Mouse (Mus musculus) forebrain, embryonic 14.5 days (tissue): Measurements from ENCODE around the gene Rps15. TPM values are rescaled to one million over a fixed set of nuclear protein-coding genes. Genes with fewer than 3 reads are reported as not detected.
A peak's percentile ranks its signal among the peaks of the same experiment; 100 is the strongest.

Experiments
- ATAC-seq: fragments of 200-750 bp; cut with Nextera tagmentation; 2 replicates; pipeline ENCODE4 v1.8.0; 2017; ENCODE audit warnings: mild to moderate bottlenecking, moderate library complexity
- DNase-seq: peaks from one replicate; pipeline ENCODE4 v3.0.0-alpha.2; 2015; ENCODE audit warnings: low spot score
- H3K27ac ChIP-seq: fragments of 300-500 bp; sonication (generic); 2 replicates; pipeline ENCODE4 v1.5.1; 2014; ENCODE audit warnings: low read depth, mild to moderate bottlenecking, control low read depth, low read length, moderate library complexity
- H3K27me3 ChIP-seq: fragments of 300-500 bp; sonication (generic); replicated peaks from 2 replicates; pipeline ENCODE4 v1.6.1; 2014; ENCODE audit warnings: low read length, control low read depth, mixed read lengths; ENCODE audit not compliant: control insufficient read depth, insufficient read depth
- H3K36me3 ChIP-seq: fragments of 300-500 bp; sonication (generic); 2 replicates; pipeline ENCODE4 v1.6.1; 2014; ENCODE audit warnings: low read length, control low read depth; ENCODE audit not compliant: control insufficient read depth, insufficient read depth
- H3K4me1 ChIP-seq: fragments of 300-500 bp; sonication (generic); 2 replicates; pipeline ENCODE4 v1.6.1; 2014; ENCODE audit warnings: antibody characterized with exemption, low read length, control low read depth; ENCODE audit not compliant: control insufficient read depth, insufficient read depth
- H3K4me2 ChIP-seq: fragments of 300-500 bp; sonication (generic); 2 replicates; pipeline ENCODE4 v1.6.1; 2014; ENCODE audit warnings: mild to moderate bottlenecking, control low read depth, low read length
- H3K4me3 ChIP-seq: fragments of 300-500 bp; sonication (generic); 2 replicates; pipeline ENCODE4 v1.5.1; 2014; ENCODE audit warnings: low read depth, low read length, control low read depth
- H3K9ac ChIP-seq: fragments of 300-500 bp; sonication (generic); 2 replicates; pipeline ENCODE4 v1.6.1; 2014; ENCODE audit warnings: mild to moderate bottlenecking, low read length, control low read depth, moderate library complexity
- H3K9me3 ChIP-seq: fragments of 300-500 bp; sonication (generic); replicated peaks from 2 replicates; pipeline ENCODE4 v1.6.1; 2016; ENCODE audit warnings: low read length, control low read depth, mixed read lengths; ENCODE audit not compliant: control insufficient read depth
- WGBS: fragments of 180-500 bp; shearing (Covaris S2); extraction: QIAGEN DNeasy Blood & Tissue Kit; methylation state at CpG from one replicate; pipeline ENCODE4 v1.1.7; 2014; 5-methylcytosine and 5-hydroxymethylcytosine counted together
- polyA plus RNA-seq: library from polyadenylated mRNA; unstranded; fragments of >200 nt; fragmentation: Nextera tagmentation; extraction: Ambion mirVana; gene quantifications from 2 replicates; pipeline ENCODE4 v1.2.1, GENCODE M21; 2014

Rps15 gene
- polyA plus RNA-seq, 1 experiment from 2014 or later, result 922 TPM

DNA sequence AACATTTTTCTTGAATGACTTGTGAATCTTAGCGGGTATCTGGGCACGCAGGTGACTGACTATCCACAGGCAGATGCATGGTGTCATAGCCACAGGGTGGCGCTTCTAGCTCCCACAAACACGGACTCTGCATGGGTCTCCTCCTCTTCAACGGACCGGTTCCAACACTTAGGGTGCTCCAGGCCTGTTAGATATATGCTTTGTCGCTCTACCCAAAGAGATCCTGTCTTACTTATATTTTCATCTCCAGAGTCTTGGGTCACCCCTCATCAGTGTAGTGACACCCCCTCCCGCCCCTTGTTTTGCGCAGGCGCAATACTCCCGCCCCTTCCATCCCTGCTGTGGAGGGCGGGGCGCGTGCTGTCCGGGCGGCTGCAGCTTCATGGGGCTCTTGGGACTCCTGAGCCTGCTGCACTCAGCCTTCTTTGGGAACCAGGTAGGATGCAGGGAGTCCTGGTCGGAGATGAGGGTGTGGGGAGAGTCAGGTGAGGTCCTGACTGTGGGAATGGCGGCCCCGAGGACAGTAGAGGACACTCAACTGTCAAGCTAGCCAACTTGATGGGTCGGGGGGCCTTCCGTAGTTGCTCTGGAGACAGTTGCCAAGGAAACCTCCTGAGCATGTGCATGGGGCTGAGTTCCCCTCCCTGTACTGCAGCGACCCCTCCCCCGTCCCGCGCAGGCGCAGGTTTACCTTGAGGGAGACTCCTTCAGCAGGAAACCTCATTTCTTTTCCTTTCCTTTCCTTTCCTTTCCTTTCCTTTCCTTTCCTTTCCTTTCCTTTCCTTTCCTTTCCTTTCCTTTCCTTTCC lies 3.6 kb downstream of the Rps15 start, which contains the start of gene Apc2:
Gene Apc2 (plus strand): TSS at position 360 of the 808 bp plus-strand sequence.
- Histone ChIP-seq H3K4me1 (peaks cover 35% of the 10 kb centered on the region), H3K4me3 (peak within 1 kb of the TSS; percentile 35), H3K9ac (peak within 1 kb of the TSS; percentile 62), H3K4me2 (peak within 1 kb of the TSS; percentile 57), H3K27ac (peak within 1 kb of the TSS; percentile 89), H3K36me3 (peaks cover 21% of the 10 kb centered on the region), H3K9me3 (no peaks in the 10 kb centered on the region), H3K27me3 (no peaks in the 10 kb centered on the region)
- peak; percentile 95 for DNase-seq
- under 1% methylated on average over 26 of the region's 26 CpGs for WGBS
- ATAC-seq, result peak; percentile 56

DNA sequence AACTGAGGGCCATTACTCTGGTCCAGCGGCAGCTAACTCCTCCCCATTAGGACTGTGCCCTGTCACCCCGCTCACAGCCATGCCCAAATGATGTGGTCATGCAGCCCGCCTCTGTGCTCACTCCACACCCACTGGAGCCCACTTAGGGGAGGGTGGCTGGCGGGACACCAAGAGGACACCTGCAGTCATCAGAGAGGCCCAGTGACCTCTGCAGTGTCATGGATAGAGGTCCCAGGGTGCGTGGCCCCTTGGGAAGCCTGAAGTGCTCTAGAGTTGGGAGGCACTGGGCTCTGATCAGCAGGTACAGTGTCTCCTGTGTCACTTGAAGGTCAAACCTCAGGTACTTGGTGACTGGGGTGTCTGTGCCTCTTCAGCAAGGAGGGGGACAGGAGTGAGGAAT lies 4.6 kb downstream of the Rps15 start:
- H3K36me3 ChIP-seq, result peaks cover 24% of the 10 kb centered on the region
- 80% methylated on average over 5 of the region's 5 CpGs for WGBS
- H3K4me3 ChIP-seq, result peak overlapping the region; percentile 35
- no peaks in the 10 kb centered on the region for H3K9me3 ChIP-seq
- DNase-seq (no peak), ATAC-seq (no peak)
- peaks cover 36% of the 10 kb centered on the region for H3K4me1 ChIP-seq
- H3K4me2 ChIP-seq, result peak overlapping the region; percentile 57
- peak overlapping the region; percentile 62 for H3K9ac ChIP-seq
- H3K27me3 ChIP-seq, result no peaks in the 10 kb centered on the region
- H3K27ac ChIP-seq, result peak overlapping the region; percentile 89

DNA sequence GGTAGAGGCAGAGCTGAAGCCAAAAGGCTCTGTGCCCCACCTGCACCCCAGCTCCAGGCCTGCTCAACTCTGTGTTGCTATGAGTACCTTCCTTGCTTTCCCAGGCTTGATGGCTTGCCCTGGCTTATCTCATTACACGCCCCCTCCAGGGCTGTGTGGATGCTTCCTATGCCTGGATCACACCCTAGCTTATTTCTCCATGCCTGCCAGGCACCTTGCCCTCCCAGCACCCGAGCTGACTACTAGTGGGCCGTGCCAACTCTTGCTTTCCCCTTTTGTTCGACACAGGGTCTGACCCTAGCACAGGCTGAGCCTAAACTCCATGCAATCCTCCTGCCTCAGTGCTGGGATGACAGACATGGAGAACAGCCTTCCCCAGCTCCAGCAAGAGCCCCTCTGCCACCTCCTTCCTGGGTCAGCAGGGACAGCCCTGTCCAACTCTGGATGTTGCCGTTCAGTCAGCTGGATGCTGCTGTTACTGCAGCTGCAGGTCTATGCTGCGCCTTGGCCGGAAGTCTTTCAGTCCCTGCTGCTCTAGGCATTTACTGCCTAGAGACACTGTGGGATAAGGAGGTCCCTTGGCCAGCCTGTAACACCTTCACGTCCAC lies 5.4 kb downstream of the Rps15 start:
- Histone ChIP-seq H3K9ac (peak overlapping the region; percentile 29; the same call in 1 of the 2 replicates), H3K9me3 (no peaks in the 10 kb centered on the region), H3K27me3 (no peaks in the 10 kb centered on the region), H3K4me3 (no peak overlapping the region), H3K4me2 (peak overlapping the region; percentile 75), H3K4me1 (peaks cover 43% of the 10 kb centered on the region), H3K27ac (peak overlapping the region; percentile 98; the same call in 1 of the 2 replicates), H3K36me3 (peaks cover 32% of the 10 kb centered on the region)
- ATAC-seq (no peak), DNase-seq (no peak)
- 70% methylated on average over 8 of the region's 8 CpGs for WGBS

DNA sequence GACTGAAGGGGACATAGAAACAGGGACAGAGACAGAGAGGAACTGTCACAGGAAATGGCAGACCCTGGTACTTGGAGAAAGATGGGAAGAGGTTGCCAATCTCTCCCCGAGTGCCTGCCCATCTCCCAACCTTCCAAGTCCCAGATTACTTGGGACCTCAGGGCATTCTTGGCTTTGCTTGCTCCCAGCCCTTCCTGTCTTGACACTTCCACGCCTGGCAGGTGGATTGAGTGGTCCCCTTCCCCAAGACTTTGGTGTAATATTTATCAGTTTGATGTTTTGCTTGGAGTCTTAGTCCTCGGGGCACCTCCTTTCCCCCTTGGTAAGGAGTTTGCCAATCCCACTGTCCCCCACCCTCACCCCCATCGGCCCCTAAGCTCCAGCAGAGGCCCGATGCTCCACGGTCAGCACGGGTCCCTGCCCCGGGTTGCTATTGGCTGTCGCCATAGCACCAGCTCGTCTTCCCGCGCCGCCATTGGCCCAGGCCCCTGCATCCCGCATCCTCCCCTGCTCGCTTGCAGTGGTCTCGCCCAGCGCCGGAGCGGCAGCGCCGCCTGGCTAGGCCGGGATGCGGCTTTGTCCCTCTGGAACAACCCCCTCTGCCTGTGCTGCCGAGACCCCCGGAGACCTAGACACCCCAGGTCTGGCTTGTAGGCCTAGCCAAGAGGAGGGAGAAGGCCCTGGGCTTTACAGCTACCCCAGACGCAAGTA lies 6.5 kb downstream of the Rps15 start:
- H3K9me3 ChIP-seq, result no peaks in the 10 kb centered on the region
- ATAC-seq (peak; percentile 83), DNase-seq (peak; percentile 96)
- 1% methylated on average over 26 of the region's 26 CpGs for WGBS
- peaks cover 39% of the 10 kb centered on the region for H3K4me1 ChIP-seq
- peak overlapping the region; percentile 99 for H3K9ac ChIP-seq
- peak overlapping the region; percentile 75 for H3K4me2 ChIP-seq
- peak overlapping the region; percentile 98 for H3K27ac ChIP-seq
- peaks cover 37% of the 10 kb centered on the region for H3K36me3 ChIP-seq
- H3K27me3 ChIP-seq, result no peaks in the 10 kb centered on the region
- peak overlapping the region; percentile 74 for H3K4me3 ChIP-seq

DNA sequence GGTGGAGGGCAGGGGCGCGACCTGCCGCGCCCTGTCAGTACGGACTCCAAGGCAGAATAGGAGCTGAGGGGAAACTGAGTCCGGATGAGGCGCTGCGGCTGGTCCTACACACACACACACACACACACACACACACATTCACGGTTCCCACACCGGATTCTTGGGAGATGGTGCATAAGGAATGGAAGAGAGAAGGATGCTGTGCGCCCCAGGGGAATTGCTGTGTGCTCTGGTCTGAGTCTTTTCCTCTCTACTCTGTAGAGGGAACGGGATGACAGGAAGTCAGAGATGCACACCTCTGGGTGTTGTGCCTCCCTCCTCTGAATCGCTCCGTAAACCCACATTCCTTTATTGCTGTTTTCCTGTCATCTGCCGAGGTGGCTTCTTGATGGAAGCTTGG lies 7.0 kb downstream of the Rps15 start:
- Histone ChIP-seq H3K27ac (peak overlapping the region; percentile 98), H3K9me3 (no peaks in the 10 kb centered on the region), H3K4me3 (peak overlapping the region; percentile 74), H3K4me2 (peak overlapping the region; percentile 75), H3K9ac (peak overlapping the region; percentile 99), H3K27me3 (no peaks in the 10 kb centered on the region), H3K36me3 (peaks cover 37% of the 10 kb centered on the region), H3K4me1 (peaks cover 39% of the 10 kb centered on the region)
- DNase-seq (peak; percentile 49), ATAC-seq (peak; percentile 2; the same call in 1 of the 2 replicates)
- WGBS, result 4% methylated on average over 13 of the region's 15 CpGs

DNA sequence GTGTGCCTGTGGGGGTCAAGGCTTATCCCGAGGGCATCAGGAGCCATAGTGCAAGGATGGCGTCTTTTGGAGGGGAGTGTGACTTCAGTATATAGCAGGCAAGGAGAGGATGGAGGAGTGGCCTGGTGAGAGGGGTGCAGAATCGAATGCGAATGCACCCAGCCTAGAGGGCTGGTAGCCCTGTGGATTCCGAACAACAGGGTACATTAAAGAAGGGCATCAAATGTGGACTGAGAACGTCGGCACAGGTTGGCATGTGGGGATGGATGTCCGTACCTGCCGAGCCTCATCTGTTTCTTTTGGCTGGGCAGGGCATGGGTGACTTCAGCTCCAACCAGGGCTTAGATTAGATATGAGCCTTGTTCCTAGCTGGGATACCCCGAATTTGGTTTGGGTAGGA lies 7.6 kb downstream of the Rps15 start:
- ATAC-seq (no peak), DNase-seq (no peak)
- Histone ChIP-seq H3K27ac (peak overlapping the region; percentile 98), H3K4me2 (peak overlapping the region; percentile 75), H3K4me1 (peaks cover 44% of the 10 kb centered on the region), H3K4me3 (peak overlapping the region; percentile 74), H3K9me3 (no peaks in the 10 kb centered on the region), H3K9ac (peak overlapping the region; percentile 99), H3K27me3 (no peaks in the 10 kb centered on the region), H3K36me3 (peaks cover 37% of the 10 kb centered on the region)
- 41% methylated on average over 10 of the region's 10 CpGs for WGBS

DNA sequence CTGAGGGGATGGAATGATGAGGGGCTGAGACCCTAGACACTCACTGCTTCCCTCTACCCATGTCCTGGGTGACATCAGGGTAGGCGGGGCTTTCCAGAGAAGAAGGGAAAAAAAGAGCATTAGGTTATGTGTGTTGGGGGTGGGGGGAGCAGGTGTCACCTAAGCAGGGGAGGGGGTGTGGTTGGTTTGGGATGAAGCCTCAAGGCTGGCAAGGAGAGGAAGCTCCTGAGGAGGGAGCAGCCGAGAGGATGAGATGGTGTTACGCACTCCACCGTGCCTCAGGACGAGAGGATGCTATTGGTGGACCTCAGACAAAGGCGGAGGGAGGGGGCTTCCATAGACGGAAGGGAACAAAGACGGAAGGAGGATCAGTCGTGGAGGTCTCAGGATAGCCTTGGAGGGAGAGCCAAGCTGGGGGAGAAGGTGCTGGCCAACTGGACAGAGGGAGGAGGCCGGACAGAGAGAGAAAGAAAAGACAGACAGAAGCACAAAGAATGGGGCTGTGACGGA lies 8.5 kb downstream of the Rps15 start:
- 5% methylated on average over 11 of the region's 11 CpGs for WGBS
- H3K4me1 ChIP-seq, result peaks cover 41% of the 10 kb centered on the region
- ATAC-seq, result peak; percentile 76

DNA sequence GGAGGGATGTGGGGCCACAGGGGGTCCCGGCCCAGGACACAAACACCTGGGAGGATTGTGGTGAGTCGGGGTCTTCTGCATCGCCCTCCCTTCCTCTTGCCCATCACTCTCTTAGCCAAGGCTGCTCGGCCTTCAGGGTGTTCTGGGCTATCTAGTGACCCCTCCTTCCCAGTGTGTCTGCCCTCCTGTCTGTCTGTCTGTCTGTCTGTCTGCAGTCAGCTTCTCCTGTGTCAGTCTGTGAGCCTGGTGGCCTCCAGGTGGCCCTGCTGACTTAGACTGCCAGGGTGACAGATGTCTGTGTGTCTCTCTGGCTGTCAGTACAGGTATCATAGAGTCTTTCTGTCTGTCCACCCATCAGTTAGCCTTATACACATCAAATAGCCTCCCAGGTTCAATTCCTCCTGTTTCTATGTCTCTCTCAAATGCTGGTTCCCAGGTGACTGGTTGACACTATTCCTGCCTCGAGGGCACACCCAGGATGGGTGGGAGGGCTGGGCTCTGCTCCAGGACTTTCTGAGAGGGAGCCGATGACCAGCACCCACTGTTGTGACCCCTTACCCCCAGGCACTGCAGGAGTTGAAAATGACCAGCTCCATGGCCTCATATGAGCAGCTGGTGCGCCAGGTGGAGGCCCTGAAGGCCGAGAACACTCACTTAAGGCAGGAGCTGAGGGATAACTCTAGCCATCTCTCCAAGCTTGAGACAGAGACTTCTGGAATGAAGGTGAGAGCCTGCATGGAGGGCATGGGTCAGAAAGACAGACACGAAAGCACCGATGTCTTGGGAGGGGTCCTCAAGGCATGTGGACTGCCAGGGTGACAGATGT lies 9.2 kb downstream of the Rps15 start:
- DNase-seq, result no peak
- ATAC-seq, result no peak
- WGBS, result 71% methylated on average over 10 of the region's 10 CpGs

More for the DNA sequence above, 8.5 kb downstream of the Rps15 start:
- Histone ChIP-seq H3K27ac (peak overlapping the region; percentile 98), H3K36me3 (peaks cover 42% of the 10 kb centered on the region), H3K9ac (peak overlapping the region; percentile 99), H3K4me3 (peak overlapping the region; percentile 74), H3K9me3 (no peaks in the 10 kb centered on the region), H3K27me3 (no peaks in the 10 kb centered on the region), H3K4me2 (peak overlapping the region; percentile 75)
- peak; percentile 95 for DNase-seq

More for the DNA sequence above, 9.2 kb downstream of the Rps15 start:
- no peaks in the 10 kb centered on the region for H3K27me3 ChIP-seq
- peaks cover 49% of the 10 kb centered on the region for H3K36me3 ChIP-seq
- peak overlapping the region; percentile 75 for H3K4me2 ChIP-seq
- H3K27ac ChIP-seq, result peak overlapping the region; percentile 98
- no peaks in the 10 kb centered on the region for H3K9me3 ChIP-seq
- peak overlapping the region; percentile 99 for H3K9ac ChIP-seq
- H3K4me1 ChIP-seq, result peaks cover 39% of the 10 kb centered on the region
- H3K4me3 ChIP-seq, result peak overlapping the region; percentile 74
